Mouse (Mus musculus): ENCODE data around the gene Lonrf3.

Gene Lonrf3

DNA sequence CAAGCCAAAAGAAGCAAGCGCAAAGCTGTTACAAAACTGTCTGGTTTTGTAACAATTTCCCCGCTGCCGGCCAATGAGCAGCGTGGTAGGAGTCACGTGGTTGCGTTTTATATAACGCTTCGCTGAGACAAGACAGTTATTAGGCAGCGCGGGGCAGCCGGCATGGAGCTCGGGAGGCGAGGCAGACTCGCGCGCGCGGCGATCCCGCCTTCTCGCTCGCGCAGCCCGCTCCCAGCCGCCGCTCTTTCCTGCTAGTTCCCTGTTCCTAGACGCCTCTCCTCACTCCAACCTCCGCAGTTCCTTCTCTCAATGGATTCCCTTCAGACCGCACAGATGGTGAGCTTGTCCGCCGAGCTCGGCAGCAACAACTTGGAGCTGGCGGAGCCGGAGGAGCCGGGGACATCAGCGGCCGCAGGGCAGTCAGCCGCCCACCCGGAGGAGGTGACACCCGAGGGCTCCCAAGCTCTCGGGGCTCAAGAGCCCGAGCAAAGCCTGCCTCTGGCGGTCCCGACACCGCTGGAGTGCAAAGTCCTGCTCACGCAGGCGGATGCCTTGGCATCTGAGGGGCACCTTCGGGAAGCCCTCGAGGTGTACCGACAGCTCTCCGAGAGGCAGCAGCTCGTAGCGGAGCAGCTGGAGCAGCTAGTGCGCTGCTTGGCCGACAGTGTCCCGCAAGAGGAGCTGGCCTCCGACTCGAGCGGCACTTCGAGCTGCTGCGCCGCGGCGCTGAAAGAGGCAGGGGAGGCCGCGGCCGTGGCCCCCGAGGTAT is at the start of gene Lonrf3:
Gene Lonrf3, plus strand, starts transcription at position 83 of the 769 bp plus-strand sequence.
- DNase-seq (ENCODE audit: low spot score in 2 of 2) = peak; percentile 61 to 64

DNA sequence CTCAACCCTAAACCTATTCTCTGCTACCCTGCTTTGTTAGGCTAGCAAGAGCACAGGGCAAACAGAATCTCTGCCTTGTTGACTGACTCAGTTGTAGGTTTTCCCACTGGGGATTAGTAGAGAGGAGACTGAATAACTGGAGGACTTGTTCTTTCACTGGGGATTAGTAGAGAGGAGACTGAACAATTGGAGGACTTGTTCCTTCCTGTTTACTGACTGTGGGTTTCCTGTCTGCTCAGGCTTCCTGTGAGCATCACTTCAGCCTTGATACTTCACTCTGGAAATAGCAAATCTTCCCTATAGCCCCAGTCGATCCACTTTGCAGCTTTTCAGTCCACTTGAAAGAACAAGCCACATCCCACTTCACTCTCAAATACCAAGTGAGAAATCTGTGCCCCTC is 49.4 kb upstream of the Lonrf3 start:
- no peak for DNase-seq (ENCODE audit: low spot score in 2 of 2)

DNA sequence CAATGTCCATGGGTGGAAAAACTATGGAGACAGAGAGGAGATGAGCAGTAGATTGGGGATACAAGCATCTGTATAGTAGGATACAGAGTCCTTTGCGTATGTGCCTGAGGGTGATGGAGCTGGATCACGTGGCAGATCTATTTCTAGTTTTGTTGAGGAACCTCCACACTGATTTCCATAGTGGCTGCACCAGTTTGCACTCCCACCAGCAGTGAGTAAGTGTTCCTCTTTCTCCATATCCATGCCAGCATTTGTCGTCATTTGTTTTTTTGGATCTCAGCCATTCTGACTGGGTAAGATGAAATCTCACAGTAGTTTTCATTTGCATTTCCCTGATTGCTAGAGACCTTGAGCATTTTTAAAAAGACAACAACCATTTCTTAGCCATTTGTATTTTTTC is 16.7 kb upstream of the Lonrf3 start:
- DNase-seq (ENCODE audit: low spot score in 2 of 2) = peak; percentile 39 to 57

DNA sequence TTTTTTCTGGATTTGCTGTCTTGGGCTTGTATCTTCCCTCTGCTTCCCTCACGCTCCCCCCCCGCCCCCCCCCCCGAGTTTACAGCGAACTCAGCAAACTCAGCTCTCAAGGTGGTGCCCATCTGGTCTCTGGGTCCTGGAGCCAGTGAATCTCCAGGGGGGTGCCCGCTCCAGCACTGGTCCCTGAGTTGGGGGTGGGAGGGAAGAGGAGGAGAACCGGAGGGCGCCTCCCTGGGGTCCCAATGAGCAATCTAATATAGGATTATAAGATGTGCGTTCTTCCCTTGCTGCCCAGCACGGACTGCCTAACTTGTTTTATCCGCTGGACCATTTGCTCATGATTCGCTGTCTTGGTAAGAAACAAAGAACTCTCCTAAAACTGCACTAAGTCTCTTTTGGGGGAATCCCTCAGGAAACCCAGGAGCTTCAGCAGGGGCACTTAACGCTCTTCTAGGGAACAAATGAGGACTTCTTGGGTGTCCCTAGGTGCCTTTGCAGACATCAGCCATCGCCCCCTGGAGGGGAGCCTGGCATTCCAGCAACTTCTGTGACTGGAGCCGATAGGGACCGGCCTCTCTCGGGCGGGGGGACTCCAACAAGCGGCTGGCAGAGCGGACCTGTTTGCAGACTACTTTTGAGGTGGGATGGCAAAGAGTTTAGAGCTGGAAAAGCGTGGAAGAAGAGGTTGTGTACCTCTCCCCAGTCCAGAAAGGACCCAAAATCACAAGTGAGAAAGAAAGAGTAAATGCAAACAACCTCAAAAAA is 480 bp upstream of the Lonrf3 start:
- DNase-seq (ENCODE audit: low spot score in 2 of 2) = peak in 1 of 2 experiments; percentile 7

DNA sequence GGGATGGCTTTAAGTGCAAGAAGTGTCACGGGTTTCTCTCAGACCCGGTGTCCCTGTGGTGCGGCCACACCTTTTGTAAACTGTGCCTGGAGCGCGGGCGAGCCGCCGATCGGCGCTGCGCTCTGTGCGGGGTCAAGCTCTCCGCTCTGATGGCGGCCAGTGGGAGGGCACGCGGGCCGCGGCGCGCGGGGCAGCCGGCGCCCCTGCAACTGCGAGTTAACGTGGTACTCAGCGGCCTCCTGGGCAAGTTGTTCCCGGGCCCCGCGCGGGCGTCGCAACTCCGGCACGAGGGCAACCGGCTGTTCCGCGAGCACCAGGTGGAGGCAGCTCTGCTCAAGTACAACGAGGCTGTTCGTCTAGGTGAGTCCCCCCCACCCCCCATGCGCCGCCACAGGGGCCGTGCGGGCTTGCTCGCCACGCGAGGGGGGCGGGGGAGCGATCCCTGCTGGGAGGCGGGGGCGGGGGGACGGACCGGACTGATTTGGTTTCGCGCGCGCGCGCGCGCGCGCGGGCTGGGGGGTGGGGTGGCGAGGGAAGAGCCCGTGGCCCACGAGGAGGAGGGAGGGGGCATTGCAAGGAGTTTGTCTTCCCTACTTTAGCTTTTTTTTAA is 992 bp downstream of the Lonrf3 start:
- no peak for DNase-seq (ENCODE audit: low spot score in 2 of 2)

- DNase-seq (ENCODE audit: low spot score in 2 of 2) = peak in 1 of 2 experiments; percentile 6
These were observed 1.8 kb downstream of the Lonrf3 start for GRCm38 (mm10) chrX:36329849-36330411.

DNA sequence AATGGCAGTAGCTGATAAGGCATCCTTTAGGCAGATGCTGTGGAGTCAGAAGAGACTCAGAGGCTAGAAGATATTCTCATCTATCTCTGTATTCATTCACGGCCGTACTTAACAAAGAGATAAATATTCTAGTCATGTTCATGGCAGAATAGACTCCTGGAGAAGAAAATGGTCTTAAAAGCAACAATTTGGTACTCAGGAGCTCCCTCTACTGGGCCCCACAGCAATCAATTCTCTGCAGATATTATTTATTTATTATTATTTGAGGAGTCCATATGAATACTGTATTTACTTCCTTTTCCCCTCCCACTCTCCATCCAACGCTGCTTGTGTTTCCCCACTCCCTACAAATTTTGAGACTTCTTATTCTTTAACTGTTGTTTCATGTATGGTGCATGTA is 24.3 kb downstream of the Lonrf3 start:
- DNase-seq (ENCODE audit: low spot score in 2 of 2) = no peak

DNA sequence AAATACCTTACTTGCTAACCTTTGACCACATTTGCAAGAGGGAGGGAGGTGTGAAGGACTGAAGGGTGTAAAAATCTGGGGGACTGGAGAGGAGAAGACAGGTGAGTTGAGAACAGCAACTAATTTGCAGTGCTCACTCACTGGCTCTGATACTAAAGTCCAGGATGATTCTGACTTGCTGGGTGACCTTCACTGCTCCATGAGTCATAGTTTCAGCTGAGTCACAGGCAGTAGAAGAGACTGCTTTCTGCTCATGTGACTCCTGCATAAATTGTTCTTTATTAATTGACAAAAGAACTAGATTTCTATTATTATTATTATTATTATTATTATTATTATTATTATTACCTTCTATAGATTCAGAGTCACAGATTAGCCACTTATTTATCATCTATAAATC is 57.2 kb downstream of the Lonrf3 start:
- no peak for DNase-seq (ENCODE audit: low spot score in 2 of 2)

GRCm38 (mm10) chrX:36389971-36390370 is 61.8 kb downstream of the Lonrf3 start:
- peak; percentile 36 to 68 for DNase-seq (ENCODE audit: low spot score in 2 of 2)

DNA sequence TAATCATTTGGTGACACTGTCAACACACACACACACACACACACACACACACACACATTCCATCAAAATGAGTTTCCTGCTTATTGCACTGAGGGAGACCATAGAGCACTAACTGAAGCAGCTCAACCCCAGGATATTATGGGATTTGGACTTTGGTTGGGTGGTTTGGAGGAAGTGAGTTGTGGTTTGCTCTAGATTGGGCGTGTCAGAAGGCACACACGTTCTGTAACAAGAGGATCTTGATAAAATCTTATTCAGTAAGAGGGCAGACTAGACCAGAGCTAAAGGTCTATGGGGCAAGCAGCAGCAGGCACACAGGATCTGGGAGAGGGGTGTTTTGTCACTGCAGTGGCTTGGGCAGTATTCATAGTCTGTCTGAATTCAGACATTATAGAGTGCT is 62.4 kb downstream of the Lonrf3 start:
- no peak for DNase-seq (ENCODE audit: low spot score in 2 of 2)

DNA sequence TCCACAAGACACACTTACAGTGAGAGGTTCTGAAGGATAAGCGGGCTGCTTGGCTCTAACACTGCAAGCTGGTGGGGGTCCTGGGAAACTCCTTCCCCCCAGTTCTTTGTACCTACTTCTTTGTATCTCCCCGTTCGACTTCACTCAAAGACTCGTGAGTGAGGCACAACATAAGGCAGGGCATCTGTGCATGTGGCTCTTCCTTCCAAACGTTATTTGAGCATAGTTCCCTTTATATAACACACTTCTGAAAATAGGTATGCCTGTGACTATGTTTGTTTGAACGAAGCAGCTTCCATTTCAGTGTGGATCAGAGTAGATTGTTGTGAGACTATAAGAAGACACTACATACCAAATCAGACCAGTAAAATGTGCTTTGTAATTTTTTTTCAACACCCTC is 64.5 kb downstream of the Lonrf3 start:
- DNase-seq (ENCODE audit: low spot score in 2 of 2) = peak in 1 of 2 experiments; percentile 14

- no peak for DNase-seq (ENCODE audit: low spot score in 2 of 2)
These were observed 65.1 kb downstream of the Lonrf3 start for GRCm38 (mm10) chrX:36393279-36393678.

GRCm38 (mm10) chrX:36400980-36401379 is 72.8 kb downstream of the Lonrf3 start, which contains the start of gene Gm6268:
Gm6268 (plus strand) TSS chrX:36401280.
- DNase-seq (ENCODE audit: low spot score in 2 of 2) = no peak

DNA sequence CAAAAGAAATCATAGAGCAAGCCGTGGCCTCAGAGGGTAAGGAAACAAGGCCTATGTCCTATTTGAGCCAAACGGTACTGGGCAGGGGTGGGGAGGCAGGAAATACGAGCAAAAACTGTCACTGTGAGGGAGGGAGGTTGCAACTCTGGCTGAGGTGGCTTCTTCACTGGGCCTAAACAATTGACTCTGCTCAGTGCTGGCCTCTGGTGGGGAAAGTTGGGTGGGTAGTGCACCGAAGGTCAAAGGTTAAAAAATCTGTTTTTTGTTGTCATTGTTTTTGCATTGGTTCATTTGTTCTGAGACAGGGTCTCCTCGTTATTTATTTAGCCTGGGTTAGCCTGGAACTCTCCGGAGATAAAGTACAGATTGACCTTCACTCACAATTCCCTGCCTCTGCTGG is 74.2 kb downstream of the Lonrf3 start:
- DNase-seq (ENCODE audit: low spot score in 2 of 2) = no peak

All from right cerebral cortex, postnatal 36 days (tissue).